Mouse (Mus musculus) ES-Bruce4 (cell line): ENCODE results near the gene Aktip. TPM values are rescaled to one million over a fixed set of nuclear protein-coding genes. Genes with fewer than 3 reads are reported as not detected.

Experiments
- H3K27ac ChIP-seq: 2 replicates; pipeline ENCODE4 v1.5.1; 2012; ENCODE audit warnings: low read length, inconsistent platforms; ENCODE audit not compliant: insufficient read depth
- H3K27me3 ChIP-seq: 2 replicates; pipeline ENCODE4 v1.6.1; 2012; ENCODE audit warnings: mild to moderate bottlenecking, low read length, inconsistent platforms; ENCODE audit not compliant: control insufficient read depth, poor library complexity, insufficient read depth, severe bottlenecking
- H3K36me3 ChIP-seq: 2 replicates; pipeline ENCODE4 v1.6.1; 2012; ENCODE audit warnings: inconsistent platforms, mild to moderate bottlenecking, low read length, moderate library complexity; ENCODE audit not compliant: control insufficient read depth, poor library complexity, insufficient read depth, severe bottlenecking
- H3K4me1 ChIP-seq: one replicate; pipeline ENCODE4 v1.8.1; 2011; ENCODE audit warnings: low read length; ENCODE audit not compliant: control insufficient read depth, insufficient read depth
- H3K4me3 ChIP-seq: 2 replicates; pipeline ENCODE4 v1.5.1; 2011; ENCODE audit warnings: low read depth, mild to moderate bottlenecking, low read length
- H3K9ac ChIP-seq: 2 replicates; pipeline ENCODE4 v1.6.1; 2012; ENCODE audit warnings: low read depth, mild to moderate bottlenecking, inconsistent platforms; ENCODE audit not compliant: poor library complexity, severe bottlenecking
- H3K9me3 ChIP-seq: replicated peaks from 2 replicates; pipeline ENCODE4 v1.6.1; 2012; ENCODE audit warnings: mild to moderate bottlenecking, low read length, inconsistent platforms; ENCODE audit not compliant: control insufficient read depth, poor library complexity, insufficient read depth, severe bottlenecking
- CTCF ChIP-seq: IDR thresholded peaks from one replicate; pipeline ENCODE4 v1.8.1; 2011; ENCODE audit warnings: low read depth, low read length
- EP300 ChIP-seq: IDR thresholded peaks from 2 replicates; pipeline ENCODE4 v1.6.1; 2011; ENCODE audit warnings: low read depth, low read length; ENCODE audit not compliant: insufficient read depth
- POLR2A ChIP-seq: IDR thresholded peaks from one replicate; pipeline ENCODE4 v1.8.1; 2011; ENCODE audit warnings: low read length; ENCODE audit not compliant: insufficient read depth
- polyA plus RNA-seq: library from polyadenylated mRNA; stranded (reverse); fragments of >200 nt; gene quantifications from 2 replicates; pipeline ENCODE4 v1.2.4, GENCODE M21; 2011; ENCODE audit warnings: low read depth; ENCODE audit not compliant: missing spikeins, insufficient read depth, insufficient read length

Aktip gene
- polyA plus RNA-seq, 1 experiment: 74.4 TPM

DNA sequence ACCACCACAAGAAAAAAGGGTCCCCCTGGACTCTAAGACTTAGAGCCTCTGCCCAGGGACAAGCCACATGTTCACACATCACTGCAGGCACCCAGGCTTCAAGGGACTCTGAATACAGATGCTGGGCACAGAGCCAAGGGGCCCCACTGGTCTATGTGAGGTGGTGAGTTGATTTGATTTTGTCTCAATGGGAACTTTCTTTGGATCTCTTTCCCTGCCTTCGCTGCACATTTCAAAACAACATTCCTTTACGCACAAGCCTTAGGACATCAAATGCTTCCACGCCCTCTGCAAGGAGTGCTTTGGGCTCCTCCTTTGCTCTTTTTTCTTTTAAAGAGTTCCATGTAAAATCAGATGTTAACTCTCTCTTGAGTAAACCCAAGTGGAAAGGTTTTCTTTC lies 1.7 kb downstream of the Aktip start:
- Histone ChIP-seq H3K4me3 (no peak overlapping the region), H3K36me3 (no peaks in the 10 kb centered on the region), H3K27me3 (no peaks in the 10 kb centered on the region; the same call in 1 of the 2 replicates), H3K9me3 (no peaks in the 10 kb centered on the region), H3K9ac (no peak overlapping the region), H3K4me1 (no peaks in the 10 kb centered on the region), H3K27ac (no peak overlapping the region)
- no peak for TF ChIP-seq EP300
- no peak for TF ChIP-seq CTCF
- TF ChIP-seq POLR2A: no peak

DNA sequence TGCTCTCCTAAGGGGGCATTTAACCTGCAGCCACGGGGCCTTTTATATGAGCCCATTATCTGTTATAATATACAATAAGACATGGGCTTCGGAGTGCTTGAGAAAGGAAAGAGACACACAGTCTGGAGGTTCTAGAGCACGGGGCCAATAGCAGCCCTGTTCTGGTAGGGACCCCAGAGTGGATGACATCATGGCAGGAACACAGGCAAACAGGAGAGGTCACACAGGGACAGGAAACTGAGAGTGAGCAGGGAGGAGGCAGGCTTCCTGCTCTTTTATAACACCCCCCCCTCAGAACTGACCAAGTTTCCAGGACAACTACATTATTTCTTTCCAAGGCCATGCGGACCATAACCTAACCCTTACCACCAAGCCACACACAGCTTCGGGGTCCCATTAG lies 2.5 kb downstream of the Aktip start:
- Histone ChIP-seq H3K9me3 (no peaks in the 10 kb centered on the region), H3K27ac (no peak overlapping the region), H3K9ac (no peak overlapping the region), H3K27me3 (no peaks in the 10 kb centered on the region; the same call in 1 of the 2 replicates), H3K4me1 (no peaks in the 10 kb centered on the region), H3K4me3 (no peak overlapping the region), H3K36me3 (no peaks in the 10 kb centered on the region)
- TF ChIP-seq POLR2A: no peak
- no peak for TF ChIP-seq EP300
- TF ChIP-seq CTCF: no peak

DNA sequence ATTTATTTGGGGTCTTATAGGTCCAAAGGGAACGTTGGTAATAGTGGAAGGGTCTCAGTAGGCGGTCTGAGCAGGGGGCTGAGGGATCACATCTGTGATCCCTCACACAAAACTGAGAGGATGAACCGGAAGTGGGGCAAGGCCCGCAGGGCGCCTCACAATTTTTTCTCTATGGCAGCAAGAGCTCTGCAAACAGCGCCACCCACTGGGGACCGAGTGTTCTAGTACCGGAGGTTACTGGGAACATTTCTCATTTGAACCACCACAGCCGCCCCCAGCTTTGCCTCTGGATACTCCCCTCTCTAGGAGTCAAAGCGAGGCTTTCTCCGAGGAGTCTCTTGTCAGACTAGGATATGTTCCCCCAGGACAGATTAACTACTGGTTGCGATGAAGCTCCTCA lies 3.1 kb downstream of the Aktip start:
- Histone ChIP-seq H3K27me3 (no peaks in the 10 kb centered on the region; the same call in 1 of the 2 replicates), H3K4me1 (no peaks in the 10 kb centered on the region), H3K36me3 (no peaks in the 10 kb centered on the region), H3K4me3 (no peak overlapping the region), H3K27ac (no peak overlapping the region), H3K9ac (no peak overlapping the region), H3K9me3 (no peaks in the 10 kb centered on the region)
- TF ChIP-seq CTCF (peak; percentile 59), EP300 (no peak), POLR2A (no peak)

DNA sequence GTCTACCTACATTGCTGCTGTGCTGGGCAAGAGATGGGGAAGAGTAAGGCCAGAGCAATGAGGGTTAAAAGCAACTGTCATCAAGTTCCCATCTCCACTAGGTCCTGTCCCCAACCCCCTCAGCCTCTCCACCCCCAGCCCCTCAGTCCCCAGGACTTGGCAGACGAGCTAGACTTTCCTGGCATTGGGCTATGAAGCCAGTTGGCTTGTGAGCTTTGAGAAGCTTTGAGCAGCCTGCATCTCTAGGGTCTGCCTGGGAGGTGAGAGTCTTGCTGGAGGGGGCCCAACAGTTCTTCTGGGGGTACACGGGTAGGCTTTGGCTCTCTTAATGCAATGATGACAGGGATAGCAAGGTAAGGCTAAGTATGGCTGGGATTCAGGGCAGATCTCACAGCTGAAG lies 5.7 kb downstream of the Aktip start:
- Histone ChIP-seq H3K27ac (no peak overlapping the region), H3K27me3 (no peaks in the 10 kb centered on the region; the same call in 1 of the 2 replicates), H3K9ac (no peak overlapping the region), H3K4me1 (no peaks in the 10 kb centered on the region), H3K36me3 (no peaks in the 10 kb centered on the region), H3K4me3 (no peak overlapping the region), H3K9me3 (no peaks in the 10 kb centered on the region)
- no peak for TF ChIP-seq EP300
- no peak for TF ChIP-seq POLR2A
- no peak for TF ChIP-seq CTCF

DNA sequence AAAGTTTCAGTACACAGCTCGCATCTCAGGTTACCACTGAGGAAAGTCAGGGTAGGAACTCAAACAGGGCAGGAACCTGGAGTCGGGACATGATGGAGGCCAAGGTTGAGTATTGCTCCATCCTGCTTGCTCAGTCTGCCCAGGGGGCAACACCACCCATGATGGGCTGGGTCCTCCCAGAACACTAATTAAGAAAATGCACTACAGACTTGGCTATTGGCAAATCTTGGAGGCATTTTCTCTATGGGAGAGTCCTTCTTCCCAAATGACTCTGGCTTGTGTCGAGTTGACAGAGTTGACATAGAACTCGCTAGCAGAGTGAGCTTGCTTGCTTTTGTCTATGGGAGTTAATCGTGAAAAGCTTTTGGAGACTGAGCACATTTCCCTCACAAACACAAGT lies 6.8 kb downstream of the Aktip start:
- Histone ChIP-seq H3K27me3 (no peaks in the 10 kb centered on the region; the same call in 1 of the 2 replicates), H3K4me3 (no peak overlapping the region), H3K36me3 (no peaks in the 10 kb centered on the region), H3K9ac (no peak overlapping the region), H3K27ac (no peak overlapping the region), H3K9me3 (no peaks in the 10 kb centered on the region), H3K4me1 (no peaks in the 10 kb centered on the region)
- no peak for TF ChIP-seq EP300
- no peak for TF ChIP-seq POLR2A

DNA sequence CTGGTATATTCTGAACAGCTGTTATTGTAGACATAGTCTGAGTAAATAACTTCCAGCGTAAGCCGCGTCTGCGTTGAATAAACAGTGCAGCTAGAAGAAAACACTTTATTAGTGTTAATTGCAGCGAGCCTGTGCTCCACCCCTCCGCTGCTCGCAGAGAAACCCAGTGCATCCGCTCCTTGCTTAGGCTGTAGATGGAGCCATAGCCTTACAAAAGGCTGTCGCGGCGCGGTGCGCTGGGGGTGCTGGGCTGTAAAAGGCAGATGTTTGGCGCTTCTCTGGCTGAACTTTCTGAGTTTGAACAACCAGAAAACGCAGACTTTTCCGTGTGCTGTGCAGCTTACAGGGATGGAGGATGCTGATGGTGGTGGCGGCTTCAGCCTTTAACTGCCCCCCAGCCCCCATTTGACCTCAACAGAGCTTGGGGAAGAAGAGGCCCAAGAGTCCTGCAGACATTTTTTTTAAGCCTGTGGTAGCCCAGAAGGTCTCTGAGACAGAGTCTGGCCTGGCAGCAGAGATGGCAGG lies 8.9 kb downstream of the Aktip start:
- Histone ChIP-seq H3K36me3 (no peaks in the 10 kb centered on the region), H3K27me3 (no peaks in the 10 kb centered on the region; the same call in 1 of the 2 replicates), H3K27ac (no peak overlapping the region), H3K4me3 (0 out of 2 replicates have a peak overlapping the region, but pooled peaks have one; percentile 19), H3K4me1 (no peaks in the 10 kb centered on the region), H3K9me3 (no peaks in the 10 kb centered on the region), H3K9ac (peak overlapping the region; percentile 29; the same call in 1 of the 2 replicates)
- TF ChIP-seq CTCF (peak; percentile 83), EP300 (0 out of 2 replicates have a peak, but pooled peaks have one; percentile 11), POLR2A (no peak)
